Mouse (Mus musculus): ENCODE data around the gene Magi1. TPM values are rescaled to one million over a fixed set of nuclear protein-coding genes. Genes with fewer than 3 reads are reported as not detected.

Gene Magi1
- total RNA-seq, 2 experiments from 2014 or later, result not detected

GRCm38 (mm10) chr6:93627200-93627599 is 656.5 kb downstream of the Magi1 start:
- no peak for ATAC-seq (replicated peaks; ENCODE audit: low FRiP score, poor library complexity, severe bottlenecking)

Other genes starting within 250 kb of the Magi1 start
- 1.5 and 10.9 TPM in 2 replicates for gene Slc25a26, start 216.4 kb upstream of the Magi1 start, total RNA-seq (2015; ENCODE audit: low replicate concordance)
- gene Slc25a26, start 216.4 kb upstream of the Magi1 start, total RNA-seq (2017; ENCODE audit: low replicate concordance), result 0.84 and 1.5 TPM in 2 replicates

All from erythroblast, adult 5-6 weeks (primary cell).